Mouse (Mus musculus) spleen, adult 12 weeks (tissue): ENCODE results near the gene Alkbh1.
"Not testable (repeated sequence)": the region's sequence is repeated elsewhere in the genome, so short reads cannot be mapped to it uniquely, and the experiment has no call there.

ENCODE experiments used
- DNase-seq: peaks from one replicate; pipeline ENCODE4 v3.0.0; 2022; ENCODE audit warnings: low spot score

Alkbh1 gene

DNA sequence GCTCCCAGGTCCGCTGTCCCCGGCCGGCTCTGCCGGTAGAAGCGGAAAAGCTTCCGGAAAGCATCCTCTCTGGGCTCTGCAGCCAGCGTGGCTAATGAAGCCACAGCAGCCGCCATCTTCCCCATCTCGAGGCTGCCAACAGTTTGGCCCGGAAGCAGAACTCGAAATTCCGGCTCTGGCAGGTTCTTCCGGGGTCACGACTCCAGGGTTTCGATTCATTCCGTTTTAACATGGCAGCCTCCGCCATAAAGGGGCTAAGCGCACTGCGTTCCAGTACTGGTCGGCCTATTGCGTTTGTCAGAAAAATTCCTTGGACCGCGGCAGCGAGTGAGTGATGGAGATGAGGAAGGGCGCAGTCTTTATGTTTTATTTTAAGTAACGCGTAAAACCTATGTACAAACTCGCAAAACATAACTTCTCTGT is at the start of gene Alkbh1, which contains the start of gene Slirp:
TSS of gene Alkbh1 (minus strand) at position 318 of the 423 bp plus-strand sequence.
TSS of gene Slirp (plus strand) at position 197 of the 423 bp plus-strand sequence.
- peak; percentile 78 for DNase-seq

DNA sequence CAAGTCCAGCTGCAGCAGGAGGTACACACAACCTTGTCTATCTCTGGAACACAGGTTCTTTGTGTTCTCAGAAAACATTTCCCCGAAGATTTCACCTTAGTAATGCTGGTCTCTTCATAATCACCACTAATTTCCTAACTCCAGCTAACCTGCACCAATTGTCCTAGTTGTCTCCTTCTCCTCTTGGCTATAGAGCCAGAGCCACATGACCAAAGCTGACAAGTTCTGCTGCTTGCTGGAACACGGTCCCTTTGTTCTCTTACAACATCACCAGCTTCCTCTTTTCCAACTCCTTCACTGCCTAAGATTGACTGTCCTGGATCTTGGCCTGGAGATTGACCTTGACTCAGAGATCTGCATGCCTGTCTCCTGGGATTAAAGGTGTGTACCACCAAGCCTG is 44.9 kb upstream of the Alkbh1 start:
- DNase-seq = not testable (repeated sequence)

DNA sequence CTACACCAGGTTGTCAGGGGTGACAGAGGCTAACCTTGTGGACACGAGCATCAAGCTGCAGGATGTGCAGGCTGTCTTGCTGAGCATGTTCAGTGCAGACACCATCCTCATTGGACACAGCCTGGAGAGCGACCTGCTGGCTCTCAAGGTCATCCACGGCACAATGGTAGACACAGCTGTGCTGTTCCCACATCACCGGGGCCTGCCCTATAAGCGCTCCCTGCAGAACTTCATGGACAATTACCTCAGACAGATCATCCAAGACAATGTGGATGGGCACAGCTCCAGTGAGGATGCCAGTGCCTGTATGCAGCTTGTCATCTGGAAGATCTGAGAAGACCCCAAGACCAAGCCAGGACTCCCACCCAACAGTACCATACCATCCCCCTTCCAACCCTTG is 38.7 kb upstream of the Alkbh1 start:
- not testable (repeated sequence) for DNase-seq

DNA sequence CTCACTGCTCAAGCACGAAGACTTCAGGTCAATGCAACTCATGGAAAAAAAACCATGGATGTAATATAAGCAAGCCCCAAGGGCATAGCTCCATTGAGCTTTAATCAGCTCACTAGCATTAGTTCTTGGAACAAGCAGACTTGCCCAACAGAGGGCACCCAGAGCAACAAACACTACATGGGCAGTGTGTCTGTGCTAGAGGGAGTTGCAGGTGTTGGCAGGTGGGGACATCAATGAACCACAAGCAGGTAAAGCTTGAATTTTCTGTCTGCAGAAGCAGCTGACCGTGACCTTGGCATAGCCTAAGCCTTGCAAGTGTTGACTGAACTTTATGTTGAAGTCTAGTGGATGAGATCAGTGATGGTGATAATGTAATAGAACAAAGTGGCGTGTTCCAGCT is 30.9 kb upstream of the Alkbh1 start:
- DNase-seq = no peak

DNA sequence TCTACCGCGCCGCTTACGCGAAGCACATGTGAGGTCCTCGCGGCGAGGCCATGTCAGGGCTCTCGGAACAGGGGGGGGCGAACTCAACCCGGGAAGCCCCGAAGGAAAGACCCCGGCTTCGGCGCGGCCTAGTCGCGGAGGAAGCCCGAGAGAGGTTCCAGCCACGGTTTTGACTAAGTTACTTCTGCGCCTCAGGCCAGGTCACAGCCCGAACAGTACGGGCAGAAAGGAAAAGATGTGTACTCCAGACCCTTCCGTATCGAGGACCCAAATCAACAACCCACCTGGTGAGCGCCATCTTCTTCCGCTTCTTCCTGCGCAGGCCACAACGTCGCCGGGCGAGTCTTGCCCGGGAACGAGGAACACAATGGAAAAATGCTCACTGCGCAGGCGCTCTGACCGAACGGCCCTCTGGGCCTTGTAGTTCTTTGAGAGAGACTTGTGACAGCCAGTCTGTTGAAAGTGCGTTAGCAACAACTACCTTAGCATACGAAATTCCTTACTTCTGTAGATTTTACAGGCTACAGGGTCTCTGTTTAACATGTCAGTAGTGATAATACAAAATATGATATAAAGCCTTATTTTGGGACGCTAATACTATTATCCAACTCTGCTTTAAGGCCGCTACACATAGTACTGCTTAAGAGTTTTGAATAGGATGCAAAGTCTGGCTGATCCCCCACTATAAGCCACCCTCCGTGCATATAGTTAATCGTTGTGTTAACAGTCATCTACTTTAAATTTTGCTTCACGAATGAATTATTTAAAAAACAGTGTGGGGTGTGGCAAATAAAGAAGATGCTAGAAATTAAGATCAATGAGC is 28.4 kb upstream of the Alkbh1 start, which contains the start of gene Snw1:
TSS of gene Snw1 (minus strand) at position 311 of the 823 bp plus-strand sequence.
- DNase-seq = peak; percentile 87

DNA sequence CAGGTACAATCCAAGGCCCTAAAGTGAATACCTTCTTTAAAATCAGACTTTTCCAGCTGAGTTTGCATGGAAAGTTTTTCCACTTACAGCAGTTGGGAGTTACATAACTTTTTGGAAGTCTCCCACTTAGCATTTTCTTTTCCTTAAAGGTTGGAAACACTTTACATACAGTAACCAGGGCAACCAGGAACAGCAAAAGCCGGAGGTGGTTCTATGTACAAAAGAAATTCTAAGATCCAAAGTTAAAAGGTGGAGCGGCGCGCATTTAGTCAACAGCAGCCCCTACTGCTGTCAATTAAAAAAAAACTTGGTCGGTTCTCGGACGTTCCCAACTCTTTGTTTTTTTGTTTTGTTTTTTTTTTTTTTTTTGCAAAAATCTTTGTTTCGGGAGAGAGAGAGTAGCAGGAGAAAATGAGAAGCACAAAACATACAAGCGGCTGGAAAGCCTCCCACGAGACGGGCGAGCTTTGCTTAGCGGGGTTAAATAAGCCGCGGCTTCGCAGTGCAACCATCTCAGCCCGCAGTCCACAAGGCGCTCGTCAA is 27.7 kb upstream of the Alkbh1 start:
- DNase-seq = no peak

DNA sequence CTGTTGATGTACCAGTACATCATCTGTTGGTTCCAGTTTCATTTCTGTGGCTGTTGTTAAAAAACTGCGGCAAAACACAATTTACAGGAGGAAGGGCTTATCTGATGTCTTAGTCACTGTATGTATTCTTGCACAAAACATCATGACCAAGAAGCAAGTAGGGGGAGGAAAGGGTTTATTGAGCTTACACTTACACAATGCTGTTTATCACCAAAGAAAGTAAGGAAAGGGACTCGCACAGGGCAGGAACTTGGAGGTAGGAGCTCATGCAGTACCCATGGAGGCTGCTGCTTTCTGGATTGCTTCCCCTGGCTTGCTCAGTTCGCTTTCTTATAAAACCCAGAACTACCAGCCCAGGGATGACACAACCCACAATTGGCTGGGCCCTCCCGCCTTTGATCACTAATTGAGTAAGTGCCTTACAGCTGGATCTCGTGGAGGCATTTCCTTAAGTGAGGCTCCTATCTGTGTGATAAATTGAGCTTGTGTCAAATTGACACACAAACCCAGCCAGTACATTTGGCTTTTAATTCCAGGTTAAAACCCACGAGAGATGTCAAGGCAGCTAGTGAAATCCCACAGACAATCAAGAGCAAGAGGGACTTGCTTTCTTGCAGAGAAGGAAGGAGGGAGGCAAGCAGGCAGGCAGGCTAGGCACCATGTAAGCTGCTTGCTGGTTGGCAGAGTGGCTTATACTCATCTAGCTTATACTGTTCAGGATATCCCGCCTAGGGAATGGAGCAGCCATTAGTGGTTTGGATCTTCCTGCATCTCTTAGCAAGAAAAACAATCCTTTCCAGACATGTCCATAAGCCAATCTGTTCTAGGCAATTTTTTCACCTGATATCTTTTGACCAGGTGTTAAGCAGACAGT is 26.7 kb upstream of the Alkbh1 start:
- DNase-seq = no peak

DNA sequence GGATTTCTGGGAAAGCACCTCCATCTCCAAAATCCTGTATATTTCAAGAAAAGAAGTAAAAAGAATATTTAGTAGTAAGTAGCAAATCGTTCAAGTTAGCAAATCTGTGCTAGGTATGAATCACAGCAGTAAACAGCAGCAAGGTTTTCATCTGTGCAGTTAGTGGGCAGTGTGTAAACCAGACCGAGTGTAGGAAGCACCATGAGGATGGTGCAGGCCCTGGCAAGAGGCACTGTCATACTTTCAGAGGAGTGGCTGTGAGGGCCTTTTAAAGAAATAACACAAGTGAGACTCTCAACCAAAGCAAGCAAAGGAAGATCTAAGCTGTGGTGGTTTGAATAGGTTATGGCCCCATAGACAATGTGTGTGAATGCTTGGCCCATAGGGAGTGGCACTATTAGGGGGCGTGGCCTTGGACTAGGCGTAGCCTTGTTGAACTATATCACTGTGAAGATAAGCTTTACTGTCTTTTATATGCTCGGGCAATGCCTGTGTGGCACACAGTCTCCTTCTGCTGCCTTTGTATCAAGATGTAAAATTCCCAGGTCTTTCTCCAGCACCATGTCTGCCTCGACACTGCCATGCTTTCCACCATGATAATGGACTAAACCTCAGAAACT is 21.0 kb upstream of the Alkbh1 start:
- DNase-seq = no peak

DNA sequence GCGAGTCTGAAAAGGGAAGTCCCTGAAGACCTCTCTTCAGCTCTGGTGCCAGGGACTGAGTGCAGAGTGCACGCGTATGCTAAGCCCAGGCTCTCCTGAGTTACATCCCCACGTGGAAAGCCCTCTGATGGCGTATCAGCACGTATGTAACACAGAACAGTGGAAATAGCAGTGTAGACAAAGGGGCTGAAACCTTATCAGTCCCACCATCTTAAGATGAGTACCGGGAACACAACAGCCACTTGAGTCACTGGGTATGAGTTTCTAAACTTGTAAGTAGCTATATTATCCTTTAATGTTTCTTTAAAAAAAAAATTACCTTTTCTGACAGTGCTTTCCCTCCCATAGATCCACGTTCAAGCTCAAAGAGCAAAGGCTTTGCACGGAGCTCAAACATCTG is 5.6 kb upstream of the Alkbh1 start:
- DNase-seq = no peak

DNA sequence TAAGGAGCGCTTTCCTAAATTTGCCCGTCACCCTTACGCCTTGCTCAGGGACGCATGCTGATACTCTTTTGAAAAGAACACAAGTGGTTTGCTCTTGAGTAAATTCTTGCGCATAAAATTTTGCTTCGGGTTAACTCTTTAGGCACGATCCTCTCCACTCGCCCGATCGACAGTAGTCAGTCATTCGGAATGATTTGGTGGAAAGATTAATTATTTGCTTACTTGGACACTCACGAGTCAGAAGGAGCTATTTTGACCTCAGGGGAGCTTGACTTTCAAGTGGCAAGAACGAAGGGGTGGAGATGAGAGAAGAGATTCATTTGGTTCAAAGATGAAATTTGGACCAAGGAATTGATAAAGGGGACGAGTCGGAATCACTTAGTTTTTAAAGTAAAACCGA is 394 bp upstream of the Alkbh1 start:
- DNase-seq = no peak

DNA sequence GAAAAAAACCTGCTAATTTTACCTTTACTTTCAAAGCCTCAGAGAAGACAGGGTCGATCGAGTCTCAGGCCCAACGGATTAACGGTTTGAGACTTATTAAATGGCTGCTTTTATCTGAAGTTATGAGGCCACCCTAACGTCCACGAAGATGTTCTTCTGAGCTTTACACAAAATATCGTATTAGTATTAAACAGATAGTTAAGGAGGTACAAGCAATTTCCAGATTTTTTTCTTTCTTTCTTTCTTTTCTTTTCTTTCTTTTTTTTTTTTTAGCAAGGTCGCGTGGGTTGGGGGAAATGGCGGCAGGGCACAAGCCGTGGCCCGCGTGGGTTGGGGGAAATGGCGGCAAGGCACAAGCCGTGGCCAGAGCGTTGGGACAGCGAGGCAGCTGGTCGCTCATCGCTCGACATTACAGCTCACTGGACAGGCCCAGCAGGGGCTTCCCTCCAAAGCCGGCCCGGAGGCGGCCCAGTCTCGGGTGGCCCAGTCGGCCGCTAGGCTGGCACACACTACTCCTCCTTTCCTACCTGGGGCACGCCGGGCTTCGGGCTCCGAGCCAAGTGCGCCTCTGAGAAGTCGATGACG is 610 bp downstream of the Alkbh1 start:
- no peak for DNase-seq

DNA sequence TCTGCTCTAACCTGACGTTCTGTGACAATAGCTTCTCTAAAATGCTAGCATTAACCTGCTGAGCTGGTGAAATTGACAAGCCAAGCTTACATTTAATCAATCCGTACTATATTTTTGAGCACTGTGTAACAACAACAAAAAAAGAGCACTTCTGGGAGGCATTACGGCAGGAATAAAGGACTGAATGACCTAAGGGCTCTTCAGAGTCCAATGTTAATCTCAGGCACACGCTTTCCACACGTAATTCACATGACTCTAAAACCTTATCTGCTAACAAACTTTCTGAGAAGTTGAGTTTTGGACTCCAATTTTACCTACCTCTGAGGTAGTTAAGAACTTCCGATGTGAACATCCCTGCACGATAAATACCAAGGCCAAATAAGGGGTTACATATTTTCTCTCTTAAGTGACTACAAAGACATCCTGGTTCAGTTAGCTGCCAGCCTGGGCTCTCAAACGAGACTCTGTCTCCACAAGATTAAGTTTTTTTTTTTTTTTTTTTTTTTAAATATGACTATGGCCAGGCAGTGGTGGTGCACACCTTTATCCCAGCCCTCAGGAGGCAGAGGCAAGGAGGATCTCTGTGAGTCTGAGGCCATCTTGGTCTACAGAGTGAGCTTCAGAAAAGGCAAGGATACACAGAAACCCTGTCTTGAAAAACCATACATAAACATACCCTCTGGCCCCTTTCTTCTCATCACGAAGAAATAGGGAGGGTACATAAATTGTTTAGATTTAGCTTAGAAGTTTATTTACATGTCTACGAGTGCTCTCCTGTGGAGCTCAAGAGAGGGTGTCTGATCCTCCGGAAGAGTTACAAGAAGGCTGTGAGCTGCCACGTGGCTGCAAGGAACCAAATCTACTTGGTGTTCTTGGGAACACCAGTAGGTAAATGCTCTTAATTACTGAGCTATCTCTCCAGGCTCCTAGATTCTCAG is 1.4 kb downstream of the Alkbh1 start:
- DNase-seq = no peak

DNA sequence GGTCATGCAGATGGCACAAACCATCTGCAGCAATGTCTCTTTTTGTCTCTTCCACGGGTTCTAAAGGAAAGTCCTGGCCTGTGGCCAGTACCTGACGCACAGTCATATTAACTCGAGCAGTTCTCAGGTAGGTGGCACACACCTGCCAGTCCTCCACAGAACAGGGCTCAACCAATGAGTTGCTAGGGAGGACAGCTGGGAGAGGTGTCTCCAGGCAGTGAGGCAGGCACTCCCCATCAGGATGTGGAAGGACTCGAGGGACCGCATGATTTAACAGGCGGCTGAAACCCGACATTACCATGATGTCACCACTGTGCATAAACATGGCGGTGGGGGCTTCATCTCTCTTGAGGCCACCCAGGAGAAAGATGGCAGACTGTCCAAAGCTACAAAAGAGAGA is 14.9 kb downstream of the Alkbh1 start:
- no peak for DNase-seq

DNA sequence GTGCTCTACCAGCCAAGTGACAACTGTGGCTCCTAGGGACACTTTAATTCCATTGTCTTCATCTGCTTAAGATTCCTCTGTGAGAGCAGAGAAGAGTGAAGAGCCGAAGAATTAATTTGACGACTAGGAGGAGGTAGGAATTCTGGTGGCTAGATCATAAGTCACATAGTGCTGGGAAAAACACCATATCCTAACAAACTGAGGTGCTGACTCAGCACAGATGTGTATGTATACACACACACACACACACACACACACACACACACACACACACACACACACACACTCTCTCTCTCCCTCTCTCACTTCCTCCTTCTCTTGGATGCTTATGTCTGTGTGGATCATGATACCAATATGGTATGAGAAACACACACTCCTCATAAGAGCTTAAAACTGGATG is 15.5 kb downstream of the Alkbh1 start:
- DNase-seq = no peak

DNA sequence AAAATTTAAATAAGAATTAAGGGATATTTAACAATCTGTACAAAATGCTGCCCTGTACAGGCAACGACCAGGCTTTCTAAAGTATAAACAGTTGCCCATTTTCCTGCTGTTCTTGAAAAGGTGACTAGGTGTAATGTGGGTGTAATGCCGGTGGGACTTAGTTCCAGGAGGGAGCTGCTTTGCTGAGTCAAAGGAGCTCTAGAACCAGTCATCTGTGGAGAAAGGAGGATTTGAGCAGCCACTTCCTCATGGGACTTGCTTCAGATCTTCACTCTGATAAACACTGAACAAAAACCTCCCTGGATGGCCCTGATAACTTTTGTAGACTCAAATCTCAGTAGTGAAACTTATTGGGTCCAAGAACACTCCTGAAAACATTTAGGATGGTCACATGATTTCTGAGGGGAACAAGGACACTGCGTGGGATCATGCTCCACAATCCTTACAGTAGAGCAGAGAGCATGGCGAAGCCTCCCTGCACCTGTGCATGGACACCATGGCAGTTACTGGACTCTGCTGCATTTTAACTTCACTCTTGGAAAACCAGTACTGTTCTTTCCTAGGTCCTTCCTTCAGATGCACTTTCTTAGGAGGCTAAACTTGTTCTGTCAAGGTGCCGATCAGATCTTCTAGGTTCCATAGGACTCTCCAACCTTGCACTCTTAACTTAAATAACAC is 17.3 kb downstream of the Alkbh1 start:
- no peak for DNase-seq

DNA sequence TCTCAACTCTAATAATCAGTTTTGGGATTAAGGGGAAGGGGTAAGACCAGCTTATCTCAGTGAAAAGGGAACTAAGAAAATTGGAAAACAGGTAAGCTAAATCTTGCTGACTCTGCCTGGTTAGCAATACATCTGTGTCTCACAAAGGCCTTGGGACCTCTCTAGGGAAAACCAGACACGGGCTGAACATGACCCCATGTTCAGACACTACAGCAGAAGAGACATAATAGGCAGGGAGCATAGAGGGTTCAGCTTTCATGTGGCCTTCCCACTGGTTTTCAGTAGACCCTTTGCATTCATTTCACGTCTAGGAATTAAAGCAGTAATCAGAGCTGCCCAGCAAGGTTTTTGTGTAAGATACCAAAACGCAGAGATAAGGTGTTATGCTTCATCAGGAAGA is 19.3 kb downstream of the Alkbh1 start:
- DNase-seq = no peak

DNA sequence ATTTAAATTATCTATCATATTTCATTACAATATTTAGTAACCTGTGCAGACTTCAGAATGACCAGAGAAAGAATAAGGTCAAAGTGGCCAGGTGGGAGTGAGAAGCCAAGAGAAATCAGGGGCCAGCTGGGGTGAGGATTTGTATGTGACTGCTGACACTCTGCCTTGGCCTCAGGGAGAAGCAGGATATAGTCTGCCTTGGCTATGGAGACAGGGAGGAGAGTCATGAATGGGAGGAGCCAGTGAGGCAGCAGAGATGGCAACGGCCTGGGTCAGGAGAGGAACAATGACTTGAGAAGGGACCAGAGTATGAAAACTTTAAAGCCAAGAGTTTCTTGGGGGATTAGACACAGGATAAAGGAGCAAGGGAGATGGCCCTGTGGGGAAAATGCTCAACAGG is 20.1 kb downstream of the Alkbh1 start:
- no peak for DNase-seq

DNA sequence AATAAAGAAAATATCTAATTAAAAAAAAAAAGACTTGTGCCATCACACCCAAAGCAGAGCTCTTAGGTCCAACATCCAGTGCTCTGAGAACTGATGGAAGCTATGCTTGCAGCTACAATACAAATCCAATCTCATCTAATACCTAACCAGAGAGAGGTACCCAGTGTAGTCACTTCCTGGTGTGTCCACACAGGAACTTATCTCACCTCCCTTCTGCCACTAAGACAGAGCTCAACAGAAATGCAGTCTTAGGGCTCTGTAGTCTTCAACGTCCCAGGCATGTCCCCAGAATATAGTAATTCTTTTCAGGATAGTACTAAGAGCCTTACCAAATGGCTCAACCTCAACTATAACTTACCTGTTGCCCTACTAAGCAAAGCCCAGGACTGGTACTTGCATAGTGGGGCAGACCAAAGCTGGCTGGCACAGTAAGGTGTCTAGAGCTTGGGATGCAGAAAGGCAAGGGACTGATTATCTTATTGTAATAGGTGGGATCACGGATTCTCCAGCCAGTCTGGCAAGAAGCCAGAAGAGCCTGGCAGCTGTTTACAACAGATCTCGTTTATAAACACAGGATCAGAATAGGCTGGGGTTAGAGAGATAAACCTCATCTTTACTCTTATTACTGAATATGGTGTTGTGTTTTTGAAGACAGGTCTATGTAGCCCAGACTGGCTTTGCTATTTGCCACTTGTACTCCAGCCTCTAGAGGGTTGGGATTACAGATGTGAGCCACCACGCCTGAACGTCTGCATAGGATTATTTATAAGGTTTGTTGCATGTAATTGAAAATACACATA is 21.9 kb downstream of the Alkbh1 start:
- no peak for DNase-seq

DNA sequence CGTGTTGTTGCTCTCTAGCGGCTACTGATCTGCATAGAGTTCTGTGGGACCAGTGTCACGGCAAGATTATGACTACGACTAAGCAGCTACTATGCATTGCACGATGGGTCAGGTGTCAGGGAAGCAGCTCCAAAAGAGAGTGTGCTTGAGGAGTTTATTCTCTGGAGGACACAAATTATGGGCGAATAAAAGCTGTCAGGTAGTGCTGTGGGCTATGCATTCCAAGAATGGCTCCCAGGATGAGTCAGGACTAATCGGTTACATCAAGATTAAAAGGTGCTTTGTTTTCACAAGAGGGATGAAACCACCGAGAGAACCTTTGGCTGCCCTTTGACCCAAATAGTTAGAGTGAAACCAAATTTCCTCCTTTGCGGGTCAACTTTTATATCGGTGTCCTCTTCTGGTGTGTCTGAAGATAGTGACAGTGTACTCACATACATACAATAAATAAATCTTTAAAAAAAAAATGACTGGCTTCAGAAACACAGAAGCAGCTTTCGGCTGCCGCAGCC is 23.8 kb downstream of the Alkbh1 start:
- DNase-seq = no peak
